Mouse (Mus musculus): ENCODE data around the gene Dpysl5. TPM values are rescaled to one million over a fixed set of nuclear protein-coding genes. Genes with fewer than 3 reads are reported as not detected.

The Dpysl5 gene
- polyA plus RNA-seq (2012; fragmentation: generic; extraction: Trizol), result under 1 TPM in 1 of 2 experiments, not detected in 1; under 0.01 TPM

GRCm38 (mm10) chr5:30711147-30712001, at the start of gene Dpysl5:
Gene Dpysl5, plus strand, starts transcription at chr5:30711564.

GRCm38 (mm10) chr5:30666391-30667195, 44.8 kb upstream of the Dpysl5 start, which contains the start of gene Cenpa:
Gene Cenpa, plus strand, starts transcription at chr5:30666777.

GRCm38 (mm10) chr5:30814424-30815119, 103.2 kb downstream of the Dpysl5 start, which contains the start of gene Mapre3:
Gene Mapre3, plus strand, starts transcription at chr5:30814641.

Other genes with a start within 250 kb of the Dpysl5 start
- gene Otof, start 249.6 kb upstream of the Dpysl5 start, polyA plus RNA-seq (2012; fragmentation: generic; extraction: Trizol), result not detected
- not detected for gene 1700001C02Rik, start 245.5 kb upstream of the Dpysl5 start, polyA plus RNA-seq (2012; fragmentation: generic; extraction: Trizol)
- not detected for gene Cib4, start 165.7 kb upstream of the Dpysl5 start, polyA plus RNA-seq (2012; fragmentation: generic; extraction: Trizol)
- under 1 TPM in 1 of 2 experiments, not detected in 1; 0.05 TPM for gene Kcnk3, start 123.4 kb upstream of the Dpysl5 start, polyA plus RNA-seq (2012; fragmentation: generic; extraction: Trizol)
- 10 to 100 TPM; 15.6 to 27.0 TPM for gene Slc35f6, start 63.6 kb upstream of the Dpysl5 start, polyA plus RNA-seq (2012; fragmentation: generic; extraction: Trizol)
- 100 to 1,000 TPM; 146 to 264 TPM for gene Cenpa, start 44.8 kb upstream of the Dpysl5 start, polyA plus RNA-seq (2012; fragmentation: generic; extraction: Trizol)
- gene Mapre3, start 103.1 kb downstream of the Dpysl5 start, polyA plus RNA-seq (2012; fragmentation: generic; extraction: Trizol), result 10 to 100 TPM; 15.0 to 44.0 TPM
- gene Tmem214, start 156.4 kb downstream of the Dpysl5 start, polyA plus RNA-seq (2012; fragmentation: generic; extraction: Trizol), result 10 to 100 TPM; 49.8 to 61.3 TPM
- gene Agbl5, start 177.1 kb downstream of the Dpysl5 start, polyA plus RNA-seq (2012; fragmentation: generic; extraction: Trizol), result 10 to 100 TPM in 1 of 2 experiments, 1 to 10 TPM in 1; 3.0 to 14.2 TPM
- 100 to 1,000 TPM; 358 to 516 TPM for gene Ost4, start 196.2 kb downstream of the Dpysl5 start, polyA plus RNA-seq (2012; fragmentation: generic; extraction: Trizol)
- gene Emilin1, start 201.8 kb downstream of the Dpysl5 start, polyA plus RNA-seq (2012; fragmentation: generic; extraction: Trizol), result 100 to 1,000 TPM in 1 of 2 experiments, 10 to 100 TPM in 1; 72.2 to 299 TPM
- 10 to 100 TPM in 1 of 2 experiments, 1 to 10 TPM in 1; 4.2 to 16.0 TPM for gene Khk, start 209.9 kb downstream of the Dpysl5 start, polyA plus RNA-seq (2012; fragmentation: generic; extraction: Trizol)
- 10 to 100 TPM in 1 of 2 experiments, 1 to 10 TPM in 1; 7.5 to 26.7 TPM for gene Cgref1, start 234.0 kb downstream of the Dpysl5 start, polyA plus RNA-seq (2012; fragmentation: generic; extraction: Trizol)
- 100 to 1,000 TPM; 101 to 115 TPM for gene Preb, start 248.8 kb downstream of the Dpysl5 start, polyA plus RNA-seq (2012; fragmentation: generic; extraction: Trizol)

Measured in C3H10T1/2 (cell line).